Mouse (Mus musculus) bone marrow macrophage, adult 2 months (primary cell): ENCODE measurements around the gene Dcst2.

Source experiments
- CTCF ChIP-seq: IDR thresholded peaks from 2 replicates; pipeline ENCODE4 v1.5.1; 2012; ENCODE audit warnings: low read depth, mild to moderate bottlenecking, low read length, moderate library complexity
- POLR2A ChIP-seq: IDR thresholded peaks from 2 replicates; pipeline ENCODE4 v1.6.1; 2012; ENCODE audit warnings: mild to moderate bottlenecking, low read depth, low read length, borderline replicate concordance

DNA sequence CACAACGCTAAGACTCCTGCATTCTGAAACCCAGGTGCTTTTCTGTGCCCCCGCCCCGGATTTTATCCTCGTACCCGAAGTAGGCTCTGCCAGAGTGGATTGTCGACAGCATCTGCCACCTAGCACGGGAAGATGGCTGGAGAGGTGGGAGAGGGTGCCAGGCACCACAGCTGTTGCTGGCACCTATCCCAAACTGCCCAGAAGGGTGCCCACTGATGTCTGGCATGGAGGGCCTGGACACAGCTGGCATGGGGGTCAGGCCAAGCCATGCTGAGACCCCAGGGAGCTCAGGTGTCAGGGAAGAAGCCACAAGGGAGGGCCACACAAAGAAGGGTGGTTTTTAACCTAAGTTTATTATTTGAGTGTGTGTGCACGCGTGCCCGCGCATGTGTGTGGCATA is 28.7 kb upstream of the Dcst2 start:
- TF ChIP-seq POLR2A (no peak), CTCF (no peak)
